Mouse (Mus musculus) adrenal gland, adult 18-20 months (tissue): ENCODE data around the gene Cyfip2. TPM values are rescaled to one million over a fixed set of nuclear protein-coding genes. Genes with fewer than 3 reads are reported as not detected.

Experiments
- DNase-seq, 2 experiments: peaks; one replicate each; pipeline ENCODE4 v3.0.0; 2021 to 2022; ENCODE audit warnings: low spot score in 2 of 2
- total RNA-seq, 2 experiments: library from RNA; stranded (reverse); gene quantifications; 1 replicate in 1 of 2; 2 replicates in 1 of 2; pipeline ENCODE4 v1.2.3; 2021

Cyfip2 gene
- total RNA-seq, 2 experiments from 2014 or later: 55.9 to 77.0 TPM

GRCm38 (mm10) chr11:46241985-46242384 is 70.7 kb downstream of the Cyfip2 start:
- no peak for DNase-seq

- no peak for DNase-seq
Measured at GRCm38 (mm10) chr11:46241150-46241673, 71.4 kb downstream of the Cyfip2 start.

GRCm38 (mm10) chr11:46236976-46237375 is 75.7 kb downstream of the Cyfip2 start:
- peak; percentile 67 to 75 for DNase-seq

- DNase-seq: no peak
Measured at GRCm38 (mm10) chr11:46235334-46235733, 77.3 kb downstream of the Cyfip2 start, which contains the start of gene Fndc9. TSS of gene Fndc9 (plus strand) at chr11:46235531.

- no peak for DNase-seq
Measured at GRCm38 (mm10) chr11:46233966-46234365, 78.7 kb downstream of the Cyfip2 start.

GRCm38 (mm10) chr11:46232803-46233202 is 79.9 kb downstream of the Cyfip2 start:
- DNase-seq: no peak

- no peak for DNase-seq
Measured at GRCm38 (mm10) chr11:46230184-46230583, 82.5 kb downstream of the Cyfip2 start.

GRCm38 (mm10) chr11:46225345-46225744 is 87.3 kb downstream of the Cyfip2 start:
- no peak for DNase-seq

GRCm38 (mm10) chr11:46223575-46223974 is 89.1 kb downstream of the Cyfip2 start:
- no peak for DNase-seq

- no peak for DNase-seq
Measured at GRCm38 (mm10) chr11:46220211-46220610, 92.4 kb downstream of the Cyfip2 start.

GRCm38 (mm10) chr11:46219380-46219779 is 93.3 kb downstream of the Cyfip2 start:
- DNase-seq: no peak

- DNase-seq: no peak
Measured at GRCm38 (mm10) chr11:46218584-46218983, 94.1 kb downstream of the Cyfip2 start.

GRCm38 (mm10) chr11:46217686-46218085 is 95.0 kb downstream of the Cyfip2 start:
- DNase-seq: no peak

GRCm38 (mm10) chr11:46216669-46217068 is 96.0 kb downstream of the Cyfip2 start:
- peak in 1 of 2 experiments; percentile 36 for DNase-seq

- DNase-seq: peak; percentile 33 to 34
Measured at GRCm38 (mm10) chr11:46215354-46215753, 97.3 kb downstream of the Cyfip2 start.

GRCm38 (mm10) chr11:46214368-46215230 is 98.1 kb downstream of the Cyfip2 start:
- no peak for DNase-seq

- DNase-seq: no peak
Measured at GRCm38 (mm10) chr11:46213844-46214243, 98.8 kb downstream of the Cyfip2 start.

- DNase-seq: no peak
Measured at GRCm38 (mm10) chr11:46211858-46212257, 100.8 kb downstream of the Cyfip2 start.

- DNase-seq: no peak
Measured at GRCm38 (mm10) chr11:46209884-46210283, 102.8 kb downstream of the Cyfip2 start.

GRCm38 (mm10) chr11:46205639-46206409 is 106.8 kb downstream of the Cyfip2 start:
- DNase-seq: no peak

GRCm38 (mm10) chr11:46204841-46205240 is 107.8 kb downstream of the Cyfip2 start:
- DNase-seq: no peak

GRCm38 (mm10) chr11:46202547-46202887 is 110.1 kb downstream of the Cyfip2 start:
- DNase-seq: no peak
